Mouse (Mus musculus) ES-E14 (cell line): Measurements from ENCODE around the gene Ppp3ca.

Source experiments
- CHD2 ChIP-seq: IDR thresholded peaks from 2 replicates; pipeline ENCODE4 v1.6.1; 2014; ENCODE audit warnings: mild to moderate bottlenecking, low read depth, low read length, inconsistent platforms
- ZC3H11A ChIP-seq: IDR thresholded peaks from 2 replicates; pipeline ENCODE4 v1.6.1; 2012; ENCODE audit warnings: low read depth, mild to moderate bottlenecking, inconsistent platforms, low read length, borderline replicate concordance
- ZNF384 ChIP-seq: IDR thresholded peaks from 2 replicates; pipeline ENCODE4 v1.6.1; 2012; ENCODE audit warnings: low read depth, low read length, inconsistent platforms

DNA sequence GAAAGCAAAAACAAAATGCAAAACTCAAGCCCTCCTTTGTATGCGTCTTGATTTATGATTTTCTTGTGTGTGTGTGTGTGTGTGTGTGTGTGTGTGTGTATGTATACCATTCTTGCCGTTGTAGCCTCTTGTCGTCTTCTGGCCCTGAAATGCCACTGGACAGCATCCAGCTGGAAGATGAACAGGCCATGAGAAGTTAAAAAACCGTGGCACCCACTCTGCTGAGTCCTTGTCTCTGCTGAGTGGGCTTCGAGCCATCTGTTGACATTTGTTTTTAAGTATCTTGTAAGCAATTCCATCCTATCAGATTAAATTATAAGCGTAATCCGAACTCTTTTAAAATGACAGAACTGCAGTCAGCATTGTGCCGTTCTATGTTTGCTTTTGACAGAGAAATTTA lies 8.5 kb downstream of the Ppp3ca start:
- no peak for TF ChIP-seq ZNF384
- no peak for TF ChIP-seq ZC3H11A
- TF ChIP-seq CHD2, result no peak
